Mouse (Mus musculus) neural tube, embryonic 14.5 days (tissue): ENCODE results near the gene Ccz1. TPM values are rescaled to one million over a fixed set of nuclear protein-coding genes. Genes with fewer than 3 reads are reported as not detected.

Experiments
- ATAC-seq: fragments of 200-750 bp; cut with Nextera tagmentation; 2 replicates; pipeline ENCODE4 v1.8.0; 2017; ENCODE audit warnings: low read depth, mild to moderate bottlenecking, moderate TSS enrichment, moderate library complexity
- H3K27ac ChIP-seq: fragments of 300-500 bp; sonication (generic); 2 replicates; pipeline ENCODE4 v1.5.1; 2014; ENCODE audit warnings: low read depth, mild to moderate bottlenecking, control low read depth, low read length, moderate library complexity, mixed read lengths
- H3K27me3 ChIP-seq: fragments of 300-500 bp; sonication (generic); 2 replicates; pipeline ENCODE4 v1.6.1; 2014; ENCODE audit warnings: low read length; ENCODE audit not compliant: control insufficient read depth, insufficient read depth
- H3K36me3 ChIP-seq: fragments of 300-500 bp; sonication (generic); 2 replicates; pipeline ENCODE4 v1.6.1; 2014; ENCODE audit warnings: low read length, mixed read lengths; ENCODE audit not compliant: control insufficient read depth, insufficient read depth
- H3K4me1 ChIP-seq: fragments of 300-500 bp; sonication (generic); 2 replicates; pipeline ENCODE4 v1.6.1; 2014; ENCODE audit warnings: low read length; ENCODE audit not compliant: control insufficient read depth, insufficient read depth
- H3K4me2 ChIP-seq: fragments of 300-500 bp; sonication (generic); 2 replicates; pipeline ENCODE4 v1.6.1; 2014; ENCODE audit warnings: mild to moderate bottlenecking, low read depth, low read length, control low read depth
- H3K4me3 ChIP-seq: fragments of 300-500 bp; sonication (generic); 2 replicates; pipeline ENCODE4 v1.5.1; 2014; ENCODE audit warnings: low read depth, low read length, control low read depth, mixed read lengths
- H3K9ac ChIP-seq: fragments of 300-500 bp; sonication (generic); replicated peaks from 2 replicates; pipeline ENCODE4 v1.6.1; 2014; ENCODE audit warnings: low read depth, mild to moderate bottlenecking, control low read depth, low read length, mixed read lengths
- H3K9me3 ChIP-seq: fragments of 300-500 bp; sonication (generic); 2 replicates; pipeline ENCODE4 v1.6.1; 2016; ENCODE audit warnings: low read length; ENCODE audit not compliant: control insufficient read depth
- WGBS: fragments of 180-500 bp; shearing (Covaris S2); extraction: QIAGEN DNeasy Blood & Tissue Kit; methylation state at CpG from one replicate; pipeline ENCODE4 v1.1.7; 2014; 5-methylcytosine and 5-hydroxymethylcytosine counted together
- polyA plus RNA-seq: library from polyadenylated mRNA; unstranded; fragments of >200 nt; fragmentation: Nextera tagmentation; extraction: Ambion mirVana; gene quantifications from 2 replicates; pipeline ENCODE4 v1.2.1, GENCODE M21; 2014

Gene Ccz1
- polyA plus RNA-seq, 1 experiment from 2014 or later, result 83.5 TPM

DNA sequence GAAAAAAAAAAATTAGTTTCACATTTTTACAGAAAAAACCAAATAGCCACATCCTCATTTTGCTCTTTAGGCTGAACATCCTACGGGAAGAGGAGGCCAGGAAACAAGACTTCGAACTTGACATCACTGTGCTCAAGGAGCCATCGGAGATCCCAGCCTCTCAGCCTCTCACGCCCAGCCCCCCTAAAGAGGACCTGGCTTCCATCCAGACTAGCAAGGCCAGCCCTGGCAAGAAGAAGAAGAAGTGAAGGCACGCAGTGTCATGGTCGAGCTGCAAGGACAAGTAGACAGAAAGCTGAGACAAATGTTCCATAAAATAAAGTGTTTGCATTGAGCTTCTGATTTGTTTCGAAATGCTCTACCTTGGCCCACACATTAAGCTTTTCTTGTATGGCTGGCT, 29.3 kb downstream of the Ccz1 start:
- no peak overlapping the region for H3K4me2 ChIP-seq
- H3K9me3 ChIP-seq, result no peaks in the 10 kb centered on the region
- 83% methylated on average over 7 of the region's 7 CpGs for WGBS
- no peak for ATAC-seq
- H3K4me1 ChIP-seq, result 0 out of 2 replicates have a peak, but pooled peaks cover 3% of the 10 kb centered on the region
- H3K4me3 ChIP-seq, result no peak overlapping the region
- no peak overlapping the region for H3K27ac ChIP-seq
- peaks cover 39% of the 10 kb centered on the region for H3K36me3 ChIP-seq
- no peak overlapping the region for H3K9ac ChIP-seq
- H3K27me3 ChIP-seq, result no peaks in the 10 kb centered on the region

DNA sequence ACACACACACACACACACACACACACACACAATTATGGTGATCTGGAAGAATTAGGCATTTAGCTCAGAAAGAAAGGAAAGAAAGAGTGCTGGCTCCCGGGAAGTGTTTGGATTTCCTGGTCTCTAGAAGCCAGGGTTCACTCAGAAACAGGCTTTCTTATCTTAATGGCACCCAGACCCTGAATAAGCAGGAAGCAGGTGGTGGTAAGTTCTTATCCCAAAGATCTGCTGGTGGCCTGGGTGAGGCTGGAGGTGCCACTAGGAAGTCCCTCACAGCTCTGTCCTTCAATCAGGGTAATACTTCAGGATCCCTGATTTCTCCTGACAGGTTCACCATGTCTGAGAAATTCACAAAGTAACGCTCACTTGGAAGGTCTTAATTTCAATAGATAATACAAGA, 32.3 kb downstream of the Ccz1 start:
- Histone ChIP-seq H3K9me3 (no peaks in the 10 kb centered on the region), H3K9ac (no peak overlapping the region), H3K27me3 (no peaks in the 10 kb centered on the region), H3K4me3 (no peak overlapping the region), H3K4me1 (0 out of 2 replicates have a peak, but pooled peaks cover 3% of the 10 kb centered on the region), H3K27ac (no peak overlapping the region), H3K36me3 (peaks cover 16% of the 10 kb centered on the region), H3K4me2 (no peak overlapping the region)
- WGBS, result 88% methylated on average over 2 of the region's 2 CpGs
- no peak for ATAC-seq

- no peak overlapping the region for H3K4me2 ChIP-seq
- H3K4me1 ChIP-seq, result 0 out of 2 replicates have a peak, but pooled peaks cover 3% of the 10 kb centered on the region
- peaks cover 5% of the 10 kb centered on the region for H3K36me3 ChIP-seq
- no peak overlapping the region for H3K9ac ChIP-seq
- no peaks in the 10 kb centered on the region for H3K27me3 ChIP-seq
- no peak overlapping the region for H3K4me3 ChIP-seq
- WGBS, result 20% methylated on average over 9 of the region's 9 CpGs
- no peak overlapping the region for H3K27ac ChIP-seq
- peak; percentile 46; the same call in 1 of the 2 replicates for ATAC-seq
- no peaks in the 10 kb centered on the region for H3K9me3 ChIP-seq
Measured at GRCm38 (mm10) chr5:143980858-143981257, 33.8 kb downstream of the Ccz1 start.

GRCm38 (mm10) chr5:143976726-143977431, 37.8 kb downstream of the Ccz1 start:
- WGBS, result 81% methylated on average over 16 of the region's 16 CpGs
- Histone ChIP-seq H3K4me3 (no peak overlapping the region), H3K36me3 (no peaks in the 10 kb centered on the region), H3K4me1 (0 out of 2 replicates have a peak, but pooled peaks cover 3% of the 10 kb centered on the region), H3K4me2 (no peak overlapping the region), H3K9me3 (no peaks in the 10 kb centered on the region), H3K27ac (no peak overlapping the region), H3K27me3 (no peaks in the 10 kb centered on the region), H3K9ac (no peak overlapping the region)
- no peak for ATAC-seq

- WGBS, result 88% methylated on average over 11 of the region's 11 CpGs
- Histone ChIP-seq H3K4me2 (no peak overlapping the region), H3K36me3 (no peaks in the 10 kb centered on the region), H3K27me3 (no peaks in the 10 kb centered on the region), H3K9ac (no peak overlapping the region), H3K27ac (no peak overlapping the region), H3K4me3 (no peak overlapping the region), H3K9me3 (no peaks in the 10 kb centered on the region), H3K4me1 (0 out of 2 replicates have a peak, but pooled peaks cover 3% of the 10 kb centered on the region)
- no peak for ATAC-seq
Measured at GRCm38 (mm10) chr5:143976232-143976631, 38.4 kb downstream of the Ccz1 start.

DNA sequence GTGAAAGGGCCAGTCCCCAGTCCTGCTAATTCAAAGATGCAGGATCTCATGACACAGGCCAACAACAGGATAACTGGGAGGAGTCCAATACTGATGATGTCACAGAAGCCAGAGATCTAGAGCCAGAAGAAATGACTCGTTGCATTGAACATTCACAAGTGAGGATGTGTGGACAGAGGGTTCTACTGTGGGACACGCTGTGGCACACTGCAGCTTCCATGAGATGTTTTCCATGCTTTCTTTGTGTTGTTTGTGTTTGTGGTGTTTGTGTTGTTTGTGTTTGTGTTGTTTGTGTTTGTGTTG, 39.1 kb downstream of the Ccz1 start:
- H3K9ac ChIP-seq, result no peak overlapping the region
- no peaks in the 10 kb centered on the region for H3K4me1 ChIP-seq
- WGBS, result 75% methylated on average over 2 of the region's 2 CpGs
- no peaks in the 10 kb centered on the region for H3K36me3 ChIP-seq
- no peak for ATAC-seq
- no peak overlapping the region for H3K27ac ChIP-seq
- no peaks in the 10 kb centered on the region for H3K27me3 ChIP-seq
- H3K4me3 ChIP-seq, result no peak overlapping the region
- no peaks in the 10 kb centered on the region for H3K9me3 ChIP-seq
- no peak overlapping the region for H3K4me2 ChIP-seq

DNA sequence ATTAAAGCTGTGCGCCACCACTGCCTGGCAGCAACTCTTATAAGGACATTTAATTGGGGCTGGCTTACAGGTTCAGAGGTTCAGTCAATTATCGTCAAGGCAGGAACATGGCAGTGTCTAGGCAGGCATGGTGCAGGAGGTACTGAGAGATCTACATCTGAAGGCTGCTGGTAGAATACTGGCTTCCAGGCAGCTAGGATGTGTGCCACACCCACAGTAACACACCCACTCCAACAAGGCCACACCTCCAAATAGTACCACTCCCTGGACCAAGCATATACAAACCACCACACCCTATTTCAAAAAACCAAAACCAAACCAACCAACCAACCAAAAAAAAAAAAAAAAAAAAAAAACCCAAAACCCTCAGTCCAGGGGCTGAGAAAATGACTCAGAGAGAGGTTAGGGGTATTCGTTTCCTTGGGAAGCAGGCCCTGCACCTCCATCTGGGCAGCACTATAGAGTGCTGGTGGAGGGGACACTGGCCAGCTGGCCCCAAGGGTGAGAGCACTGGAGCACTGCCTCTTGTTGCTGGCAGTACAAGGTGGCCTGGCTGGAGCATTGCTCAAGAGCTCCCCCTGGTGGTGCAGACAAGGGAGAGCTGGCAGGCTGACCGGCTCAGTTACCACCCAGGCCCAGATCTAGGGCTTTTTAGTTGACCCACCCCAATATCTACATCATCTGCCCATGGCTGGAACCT, 39.6 kb downstream of the Ccz1 start:
- H3K27ac ChIP-seq, result no peak overlapping the region
- H3K4me2 ChIP-seq, result no peak overlapping the region
- WGBS, result 51% methylated on average over 4 of the region's 4 CpGs
- no peak overlapping the region for H3K9ac ChIP-seq
- ATAC-seq, result peak; percentile 44; the same call in 1 of the 2 replicates
- H3K9me3 ChIP-seq, result no peaks in the 10 kb centered on the region
- no peaks in the 10 kb centered on the region for H3K36me3 ChIP-seq
- no peak overlapping the region for H3K4me3 ChIP-seq
- H3K4me1 ChIP-seq, result no peaks in the 10 kb centered on the region
- H3K27me3 ChIP-seq, result no peaks in the 10 kb centered on the region

- Histone ChIP-seq H3K27ac (no peak overlapping the region), H3K4me1 (no peaks in the 10 kb centered on the region), H3K9me3 (no peaks in the 10 kb centered on the region), H3K36me3 (no peaks in the 10 kb centered on the region), H3K4me2 (no peak overlapping the region), H3K4me3 (no peak overlapping the region), H3K27me3 (no peaks in the 10 kb centered on the region), H3K9ac (no peak overlapping the region)
- WGBS, result 89% methylated on average over 3 of the region's 3 CpGs
- no peak for ATAC-seq
Measured at GRCm38 (mm10) chr5:143972628-143973027, 42.0 kb downstream of the Ccz1 start.

- no peak overlapping the region for H3K27ac ChIP-seq
- H3K4me2 ChIP-seq, result no peak overlapping the region
- H3K4me1 ChIP-seq, result no peaks in the 10 kb centered on the region
- H3K9ac ChIP-seq, result no peak overlapping the region
- no peak for ATAC-seq
- WGBS, result 86% methylated on average over 12 of the region's 12 CpGs
- H3K9me3 ChIP-seq, result no peaks in the 10 kb centered on the region
- no peak overlapping the region for H3K4me3 ChIP-seq
- no peaks in the 10 kb centered on the region for H3K36me3 ChIP-seq
- H3K27me3 ChIP-seq, result no peaks in the 10 kb centered on the region
Measured at GRCm38 (mm10) chr5:143966671-143967070, 48.0 kb downstream of the Ccz1 start.
